Mouse (Mus musculus): ENCODE data around the gene Krtap9-3. TPM values are rescaled to one million over a fixed set of nuclear protein-coding genes. Genes with fewer than 3 reads are reported as not detected.
"Not testable (repeated sequence)": the region's sequence is repeated elsewhere in the genome, so short reads cannot be mapped to it uniquely, and the experiment has no call there.

Gene Krtap9-3
- polyA plus RNA-seq (2015; fragmentation: Nextera tagmentation; extraction: Ambion mirVana): not detected in 2 replicates

GRCm38 (mm10) chr11:99597742-99598141 is at the start of gene Krtap9-3:
TSS of gene Krtap9-3 (minus strand) at chr11:99598105.
- not testable (repeated sequence) for H3K9me3 ChIP-seq (ENCODE audit: control insufficient read depth); H3K4me2 ChIP-seq (replicated peaks; ENCODE audit: low read depth); H3K27ac ChIP-seq (ENCODE audit: low read depth, low read length); H3K4me3 ChIP-seq (ENCODE audit: low read depth, low read length); ATAC-seq; H3K36me3 ChIP-seq (ENCODE audit: control insufficient read depth, insufficient read depth); H3K9ac ChIP-seq (ENCODE audit: low read depth, low read length); H3K27me3 ChIP-seq (replicated peaks; ENCODE audit: control insufficient read depth, insufficient read depth, low read length); H3K4me1 ChIP-seq (replicated peaks; ENCODE audit: control insufficient read depth, insufficient read depth, low read length)
- WGBS: 84% methylated on average over 6 of the region's 6 CpGs

- Histone ChIP-seq H3K4me3 (ENCODE audit: low read depth, low read length) (no peak overlapping the region), H3K9me3 (ENCODE audit: control insufficient read depth) (no peaks in the 10 kb centered on the region), H3K36me3 (ENCODE audit: control insufficient read depth, insufficient read depth) (no peaks in the 10 kb centered on the region), H3K4me2 (replicated peaks; ENCODE audit: low read depth) (no peak overlapping the region), H3K27ac (ENCODE audit: low read depth, low read length) (no peak overlapping the region), H3K9ac (ENCODE audit: low read depth, low read length) (no peak overlapping the region), H3K4me1 (replicated peaks; ENCODE audit: control insufficient read depth, insufficient read depth, low read length) (no peaks in the 10 kb centered on the region), H3K27me3 (replicated peaks; ENCODE audit: control insufficient read depth, insufficient read depth, low read length) (no peaks in the 10 kb centered on the region)
- ATAC-seq: no peak
- TF ChIP-seq CTCF (IDR thresholded peaks at IDR 0.05; ENCODE audit: low read depth): no peak
- WGBS: 85% methylated on average over 15 of the region's 15 CpGs
These were observed 48.5 kb upstream of the Krtap9-3 start for GRCm38 (mm10) chr11:99646444-99646843.

GRCm38 (mm10) chr11:99644351-99644750 is 46.4 kb upstream of the Krtap9-3 start:
- Histone ChIP-seq H3K27me3 (replicated peaks; ENCODE audit: control insufficient read depth, insufficient read depth, low read length) (no peaks in the 10 kb centered on the region), H3K4me2 (replicated peaks; ENCODE audit: low read depth) (no peak overlapping the region), H3K36me3 (ENCODE audit: control insufficient read depth, insufficient read depth) (no peaks in the 10 kb centered on the region), H3K9ac (ENCODE audit: low read depth, low read length) (no peak overlapping the region), H3K27ac (ENCODE audit: low read depth, low read length) (no peak overlapping the region), H3K9me3 (ENCODE audit: control insufficient read depth) (no peaks in the 10 kb centered on the region), H3K4me1 (replicated peaks; ENCODE audit: control insufficient read depth, insufficient read depth, low read length) (no peaks in the 10 kb centered on the region), H3K4me3 (ENCODE audit: low read depth, low read length) (no peak overlapping the region)
- no peak for ATAC-seq
- WGBS: 74% methylated on average over 3 of the region's 3 CpGs
- TF ChIP-seq CTCF (IDR thresholded peaks at IDR 0.05; ENCODE audit: low read depth): no peak

- not testable (repeated sequence) for H3K27ac ChIP-seq (ENCODE audit: low read depth, low read length); H3K4me3 ChIP-seq (ENCODE audit: low read depth, low read length); ATAC-seq; H3K4me1 ChIP-seq (replicated peaks; ENCODE audit: control insufficient read depth, insufficient read depth, low read length); H3K27me3 ChIP-seq (replicated peaks; ENCODE audit: control insufficient read depth, insufficient read depth, low read length); H3K36me3 ChIP-seq (ENCODE audit: control insufficient read depth, insufficient read depth); H3K4me2 ChIP-seq (replicated peaks; ENCODE audit: low read depth); H3K9me3 ChIP-seq (ENCODE audit: control insufficient read depth); H3K9ac ChIP-seq (ENCODE audit: low read depth, low read length)
- 73% methylated on average over 9 of the region's 9 CpGs for WGBS
These were observed 45.8 kb upstream of the Krtap9-3 start, which contains the start of gene Krtap4-7 for GRCm38 (mm10) chr11:99643635-99644139. TSS of gene Krtap4-7 (minus strand) at chr11:99644089.

- Histone ChIP-seq H3K9me3 (ENCODE audit: control insufficient read depth) (no peaks in the 10 kb centered on the region), H3K9ac (ENCODE audit: low read depth, low read length) (no peak overlapping the region), H3K36me3 (ENCODE audit: control insufficient read depth, insufficient read depth) (no peaks in the 10 kb centered on the region), H3K4me3 (ENCODE audit: low read depth, low read length) (no peak overlapping the region), H3K27ac (ENCODE audit: low read depth, low read length) (no peak overlapping the region), H3K27me3 (replicated peaks; ENCODE audit: control insufficient read depth, insufficient read depth, low read length) (no peaks in the 10 kb centered on the region), H3K4me2 (replicated peaks; ENCODE audit: low read depth) (no peak overlapping the region), H3K4me1 (replicated peaks; ENCODE audit: control insufficient read depth, insufficient read depth, low read length) (no peaks in the 10 kb centered on the region)
- TF ChIP-seq CTCF (IDR thresholded peaks at IDR 0.05; ENCODE audit: low read depth): no peak
- no peak for ATAC-seq
- 23% methylated on average over 1 of the region's 1 CpGs for WGBS
These were observed 43.0 kb upstream of the Krtap9-3 start for GRCm38 (mm10) chr11:99640926-99641325.

GRCm38 (mm10) chr11:99637086-99637485 is 39.2 kb upstream of the Krtap9-3 start:
- Histone ChIP-seq H3K9me3 (ENCODE audit: control insufficient read depth) (no peaks in the 10 kb centered on the region), H3K27ac (ENCODE audit: low read depth, low read length) (no peak overlapping the region), H3K4me3 (ENCODE audit: low read depth, low read length) (no peak overlapping the region), H3K27me3 (replicated peaks; ENCODE audit: control insufficient read depth, insufficient read depth, low read length) (no peaks in the 10 kb centered on the region), H3K4me1 (replicated peaks; ENCODE audit: control insufficient read depth, insufficient read depth, low read length) (no peaks in the 10 kb centered on the region), H3K4me2 (replicated peaks; ENCODE audit: low read depth) (no peak overlapping the region), H3K36me3 (ENCODE audit: control insufficient read depth, insufficient read depth) (no peaks in the 10 kb centered on the region), H3K9ac (ENCODE audit: low read depth, low read length) (no peak overlapping the region)
- ATAC-seq: no peak
- no peak for TF ChIP-seq CTCF (IDR thresholded peaks at IDR 0.05; ENCODE audit: low read depth)
- WGBS: 71% methylated on average over 1 of the region's 1 CpGs

GRCm38 (mm10) chr11:99634653-99635134 is 36.8 kb upstream of the Krtap9-3 start, which contains the start of gene Krtap4-2:
TSS of gene Krtap4-2 (minus strand) at chr11:99635084.
- no peak within 1 kb of the TSS for H3K4me2 ChIP-seq (replicated peaks; ENCODE audit: low read depth)
- 45% methylated on average over 8 of the region's 8 CpGs for WGBS
- H3K36me3 ChIP-seq (ENCODE audit: control insufficient read depth, insufficient read depth): no peaks in the 10 kb centered on the region
- TF ChIP-seq CTCF (IDR thresholded peaks at IDR 0.05; ENCODE audit: low read depth): no peak
- no peaks in the 10 kb centered on the region for H3K4me1 ChIP-seq (replicated peaks; ENCODE audit: control insufficient read depth, insufficient read depth, low read length)
- no peak within 1 kb of the TSS for H3K9ac ChIP-seq (ENCODE audit: low read depth, low read length)
- H3K27ac ChIP-seq (ENCODE audit: low read depth, low read length): no peak within 1 kb of the TSS
- H3K4me3 ChIP-seq (ENCODE audit: low read depth, low read length): no peak within 1 kb of the TSS
- no peaks in the 10 kb centered on the region for H3K9me3 ChIP-seq (ENCODE audit: control insufficient read depth)
- ATAC-seq: no peak
- no peaks in the 10 kb centered on the region for H3K27me3 ChIP-seq (replicated peaks; ENCODE audit: control insufficient read depth, insufficient read depth, low read length)
